Mouse (Mus musculus): ENCODE measurements around the gene Olfr3.

Olfr3 gene

DNA sequence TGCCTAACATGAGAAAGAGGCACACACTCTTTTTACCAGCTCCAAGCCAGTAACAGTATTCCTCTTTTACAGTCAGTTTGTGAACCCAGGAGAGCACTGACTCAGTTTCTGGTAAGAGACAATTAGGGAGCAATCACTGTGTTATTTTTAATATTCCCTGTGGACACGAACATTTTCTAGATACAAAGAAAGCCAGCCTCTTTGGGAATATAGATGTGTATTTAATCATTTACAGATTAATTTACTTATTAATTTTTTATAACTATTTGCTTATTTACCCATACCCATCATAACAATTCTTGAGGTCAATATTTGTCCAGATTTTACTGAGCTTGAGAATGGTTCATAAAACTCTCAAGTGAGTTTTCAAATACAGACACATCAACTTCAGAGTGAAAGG, at the start of gene Olfr3:
TSS of gene Olfr3 (minus strand) at position 101 of the 400 bp plus-strand sequence.
- DNase-seq = no peak

DNA sequence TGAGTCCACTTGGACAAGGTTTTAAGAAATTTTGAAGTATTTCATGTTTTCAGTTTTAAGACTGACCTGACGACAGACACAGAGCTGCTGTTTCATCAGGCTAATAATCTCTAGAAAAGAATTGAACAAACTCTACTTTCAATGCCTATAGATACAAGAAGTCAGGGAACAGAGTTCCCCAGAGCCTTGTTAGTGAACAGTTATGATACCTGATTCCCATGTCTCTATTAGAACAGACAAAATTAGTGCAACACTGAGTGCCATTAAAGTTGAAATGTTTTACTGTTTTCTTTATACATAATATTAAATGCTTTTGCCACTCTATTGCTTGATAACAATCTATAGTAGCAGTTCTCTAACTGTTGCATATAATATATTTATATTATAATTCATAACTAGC, 45.7 kb upstream of the Olfr3 start, which contains the start of gene Olfr351:
TSS of gene Olfr351 (minus strand) at position 101 of the 400 bp plus-strand sequence.
- no peak for DNase-seq

GRCm38 (mm10) chr2:36846010-36846409, 29.2 kb upstream of the Olfr3 start, which contains the start of gene Olfr350:
Olfr350 (plus strand) TSS chr2:36846310.
- no peak for DNase-seq

- DNase-seq = no peak
Observed at GRCm38 (mm10) chr2:36790238-36790637, 26.6 kb downstream of the Olfr3 start, which contains the start of gene Olfr50. Olfr50 (plus strand) TSS chr2:36790538.

- no peak for DNase-seq
Observed at GRCm38 (mm10) chr2:36783976-36784375, 32.9 kb downstream of the Olfr3 start, which contains the start of gene Olfr348. Olfr348 (plus strand) TSS chr2:36784276.

Measured in cerebellum, postnatal 25 days (tissue).